Mouse (Mus musculus) layer of hippocampus, postnatal 25 days (tissue): ENCODE measurements around the gene Cdk8. TPM values are rescaled to one million over a fixed set of nuclear protein-coding genes. Genes with fewer than 3 reads are reported as not detected.
"Not testable (repeated sequence)": the region's sequence is repeated elsewhere in the genome, so short reads cannot be mapped to it uniquely, and the experiment has no call there.

Experiments used
- DNase-seq, 2 experiments: peaks; one replicate each; pipeline ENCODE4 v3.0.0; 2022; ENCODE audit warnings: mixed read lengths in 2 of 2, low spot score in 1 of 2; ENCODE audit errors: extremely low spot score in 1 of 2
- total RNA-seq, 2 experiments: library from RNA; stranded (reverse); gene quantifications; 2 replicates each; pipeline ENCODE4 v1.2.3; 2021

Cdk8 gene
- 10 to 100 TPM; 39.7 to 48.8 TPM for total RNA-seq

- peak; percentile 88 to 91 for DNase-seq
Measured at GRCm38 (mm10) chr5:146230864-146231654, at the start of gene Cdk8. Gene Cdk8, plus strand, starts transcription at chr5:146231230.

GRCm38 (mm10) chr5:146185204-146185603 lies 45.8 kb upstream of the Cdk8 start, which contains the start of gene 1700001J03Rik:
Gene 1700001J03Rik, minus strand, starts transcription at chr5:146185304.
- not testable (repeated sequence) for DNase-seq

GRCm38 (mm10) chr5:146187441-146187840 lies 43.6 kb upstream of the Cdk8 start:
- DNase-seq, result peak; percentile 37 to 70

- no peak for DNase-seq
Measured at GRCm38 (mm10) chr5:146188144-146188543, 42.9 kb upstream of the Cdk8 start.

- DNase-seq, result no peak
Measured at GRCm38 (mm10) chr5:146188712-146189111, 42.3 kb upstream of the Cdk8 start.

GRCm38 (mm10) chr5:146190093-146190492 lies 40.9 kb upstream of the Cdk8 start:
- no peak for DNase-seq

- no peak for DNase-seq
Measured at GRCm38 (mm10) chr5:146190501-146191269, 40.3 kb upstream of the Cdk8 start.

- DNase-seq, result no peak
Measured at GRCm38 (mm10) chr5:146193360-146193759, 37.7 kb upstream of the Cdk8 start.

GRCm38 (mm10) chr5:146199073-146199472 lies 32.0 kb upstream of the Cdk8 start:
- no peak for DNase-seq

- DNase-seq, result no peak
Measured at GRCm38 (mm10) chr5:146199540-146199939, 31.5 kb upstream of the Cdk8 start.

GRCm38 (mm10) chr5:146200580-146200979 lies 30.4 kb upstream of the Cdk8 start:
- DNase-seq, result no peak

GRCm38 (mm10) chr5:146203921-146204320 lies 27.1 kb upstream of the Cdk8 start:
- DNase-seq, result no peak

GRCm38 (mm10) chr5:146205537-146205936 lies 25.5 kb upstream of the Cdk8 start:
- DNase-seq, result no peak

GRCm38 (mm10) chr5:146220501-146220878 lies 10.5 kb upstream of the Cdk8 start:
- no peak for DNase-seq

GRCm38 (mm10) chr5:146220879-146221714 lies 9.9 kb upstream of the Cdk8 start, which contains the start of gene Rnf6:
Gene Rnf6, minus strand, starts transcription at chr5:146221555.
- peak; percentile 78 to 85 for DNase-seq

GRCm38 (mm10) chr5:146221722-146222121 lies 9.3 kb upstream of the Cdk8 start:
- DNase-seq, result no peak

- DNase-seq, result peak in 1 of 2 experiments; percentile 20
Measured at GRCm38 (mm10) chr5:146223786-146224185, 7.2 kb upstream of the Cdk8 start.

GRCm38 (mm10) chr5:146227496-146227895 lies 3.5 kb upstream of the Cdk8 start:
- DNase-seq, result no peak

- DNase-seq, result no peak
Measured at GRCm38 (mm10) chr5:146229869-146230650, 970 bp upstream of the Cdk8 start.

- DNase-seq, result peak in 1 of 2 experiments; percentile 13
Measured at GRCm38 (mm10) chr5:146231655-146231996, 596 bp downstream of the Cdk8 start.
